Mouse (Mus musculus) central nervous system, embryonic 14 days (tissue): ENCODE results near the gene Itsn2. TPM values are rescaled to one million over a fixed set of nuclear protein-coding genes. Genes with fewer than 3 reads are reported as not detected.

Experiments
- polyA plus RNA-seq: library from polyadenylated mRNA; depleted of rRNA; stranded (reverse); fragments of >200 nt; gene quantifications from 2 replicates; pipeline ENCODE4 v1.2.3, GENCODE M21; 2012; rRNA removed

The Itsn2 gene
- 17.8 and 21.7 TPM in 2 replicates for polyA plus RNA-seq

DNA sequence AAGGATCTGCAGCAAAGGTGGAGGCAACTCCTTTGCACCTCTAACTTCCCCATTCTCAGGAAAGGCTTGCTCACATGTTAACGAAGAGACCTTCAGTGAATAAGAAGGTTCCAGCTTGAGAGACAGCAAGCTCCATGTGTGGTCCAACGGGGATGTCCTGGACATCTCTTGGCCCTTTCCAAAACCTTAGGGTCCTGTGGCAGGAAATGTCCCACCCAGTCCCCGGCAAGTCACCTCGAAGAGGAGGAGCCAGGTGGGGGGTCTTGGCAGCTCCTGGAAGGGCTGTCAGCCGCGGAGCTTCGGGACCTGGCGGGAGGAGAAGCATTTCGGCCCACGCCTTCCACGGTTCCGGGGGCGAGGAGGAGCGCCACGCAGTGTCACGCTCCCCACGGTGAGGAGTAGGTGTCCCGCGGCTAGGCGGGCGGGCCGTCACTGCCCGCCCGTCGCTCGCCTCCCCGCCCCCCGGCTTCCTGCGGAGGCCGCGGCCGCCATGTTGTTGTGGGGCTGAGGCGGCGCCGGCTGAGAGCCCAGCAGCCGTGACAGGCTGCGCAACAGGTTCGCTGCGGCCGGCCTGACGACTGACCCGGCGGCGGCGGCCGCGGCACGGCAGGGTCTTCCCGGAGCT is at the start of gene Itsn2, which contains the start of gene Gm3625:
Gene Itsn2 (plus strand): TSS at position 98 of the 625 bp plus-strand sequence.
Gene Gm3625 (minus strand): TSS at position 387 of the 625 bp plus-strand sequence.

DNA sequence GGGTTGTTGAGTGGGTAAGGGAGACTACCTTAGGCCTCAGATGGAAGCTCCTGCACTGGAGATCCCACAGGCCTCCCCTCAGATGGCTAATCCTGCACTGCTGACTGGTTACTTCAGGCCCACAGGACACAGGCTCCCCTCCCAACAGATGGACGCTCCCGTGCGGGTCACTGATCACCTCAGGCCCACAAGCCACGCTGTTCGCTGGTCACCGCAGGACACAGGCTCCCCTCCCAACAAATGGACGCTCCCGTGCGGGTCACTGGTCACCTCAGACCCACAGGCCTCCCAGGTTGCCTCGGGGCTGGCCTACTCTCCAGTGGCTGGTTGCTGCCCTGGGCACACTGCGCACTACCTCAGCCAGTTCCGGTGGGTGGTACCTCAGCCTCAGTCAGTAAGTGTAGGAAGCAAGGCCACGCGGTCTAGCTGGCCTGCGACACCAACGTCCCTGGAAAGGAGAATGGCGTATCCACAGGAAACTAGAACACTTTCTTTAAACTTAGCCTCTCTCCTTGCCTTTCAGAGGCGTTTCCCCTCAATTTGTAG is 145.7 kb downstream of the Itsn2 start, which contains the start of gene Fam228a:
Gene Fam228a (minus strand): TSS at position 400 of the 546 bp plus-strand sequence.

Other genes starting within 250 kb of the Itsn2 start
- 31.8 and 35.1 TPM in 2 replicates for gene Ncoa1, start 115.5 kb upstream of the Itsn2 start, polyA plus RNA-seq
- gene Gm3625, start 289 bp downstream of the Itsn2 start, polyA plus RNA-seq: not detected in 2 replicates
- 2.1 and 2.2 TPM in 2 replicates for gene Fam228a, start 145.8 kb downstream of the Itsn2 start, polyA plus RNA-seq
- 6.2 and 6.4 TPM in 2 replicates for gene Pfn4, start 176.4 kb downstream of the Itsn2 start, polyA plus RNA-seq
- 3.9 and 6.9 TPM in 2 replicates for gene Fam228b, start 176.6 kb downstream of the Itsn2 start, polyA plus RNA-seq
- gene Sf3b6, start 224.9 kb downstream of the Itsn2 start, polyA plus RNA-seq: 209 and 279 TPM in 2 replicates
- 30.9 and 47.0 TPM in 2 replicates for gene Fkbp1b, start 249.0 kb downstream of the Itsn2 start, polyA plus RNA-seq